Mouse (Mus musculus) left cerebral cortex, adult 11 months (tissue): ENCODE measurements around the gene Wdr1.
"Not testable (repeated sequence)": the region's sequence is repeated elsewhere in the genome, so short reads cannot be mapped to it uniquely, and the experiment has no call there.

Source experiments
- DNase-seq: peaks from one replicate; pipeline ENCODE4 v3.0.0; 2022; ENCODE audit warnings: low spot score

The Wdr1 gene

GRCm38 (mm10) chr5:38563121-38563520 lies at the start of gene Wdr1:
Gene Wdr1 (minus strand): TSS chr5:38563221.
- DNase-seq = no peak

GRCm38 (mm10) chr5:38611118-38611517 lies 48.1 kb upstream of the Wdr1 start:
- DNase-seq = no peak

- not testable (repeated sequence) for DNase-seq
These were observed 45.2 kb upstream of the Wdr1 start for GRCm38 (mm10) chr5:38608219-38608618.

- no peak for DNase-seq
These were observed 35.8 kb upstream of the Wdr1 start for GRCm38 (mm10) chr5:38598647-38599304.

- no peak for DNase-seq
These were observed 25.9 kb upstream of the Wdr1 start for GRCm38 (mm10) chr5:38588924-38589323.

GRCm38 (mm10) chr5:38585450-38585849 lies 22.4 kb upstream of the Wdr1 start:
- DNase-seq = no peak

GRCm38 (mm10) chr5:38583026-38583425 lies 20.0 kb upstream of the Wdr1 start:
- no peak for DNase-seq

- no peak for DNase-seq
These were observed 17.7 kb upstream of the Wdr1 start for GRCm38 (mm10) chr5:38580703-38581102.

GRCm38 (mm10) chr5:38570876-38571275 lies 7.9 kb upstream of the Wdr1 start:
- no peak for DNase-seq

- no peak for DNase-seq
These were observed 5.6 kb upstream of the Wdr1 start for GRCm38 (mm10) chr5:38568652-38569051.

- DNase-seq = no peak
These were observed 1.8 kb upstream of the Wdr1 start for GRCm38 (mm10) chr5:38564831-38565230.

GRCm38 (mm10) chr5:38561426-38562024 lies 1.5 kb downstream of the Wdr1 start:
- DNase-seq = peak; percentile 94

- DNase-seq = peak; percentile 51
These were observed 2.2 kb downstream of the Wdr1 start for GRCm38 (mm10) chr5:38560586-38561425.

- no peak for DNase-seq
These were observed 4.2 kb downstream of the Wdr1 start for GRCm38 (mm10) chr5:38558831-38559230.

GRCm38 (mm10) chr5:38557811-38558210 lies 5.2 kb downstream of the Wdr1 start:
- DNase-seq = no peak

- DNase-seq = no peak
These were observed 6.6 kb downstream of the Wdr1 start for GRCm38 (mm10) chr5:38556406-38556805.

GRCm38 (mm10) chr5:38553953-38554352 lies 9.1 kb downstream of the Wdr1 start:
- no peak for DNase-seq

- no peak for DNase-seq
These were observed 9.5 kb downstream of the Wdr1 start for GRCm38 (mm10) chr5:38553491-38553890.

- DNase-seq = no peak
These were observed 10.4 kb downstream of the Wdr1 start for GRCm38 (mm10) chr5:38552615-38553014.

GRCm38 (mm10) chr5:38550221-38550768 lies 12.7 kb downstream of the Wdr1 start:
- DNase-seq = no peak

GRCm38 (mm10) chr5:38549461-38549909 lies 13.5 kb downstream of the Wdr1 start:
- DNase-seq = no peak

- peak; percentile 87 for DNase-seq
These were observed 15.6 kb downstream of the Wdr1 start for GRCm38 (mm10) chr5:38547375-38547774.
